Mouse (Mus musculus) liver, embryonic 15.5 days (tissue): Measurements from ENCODE around the gene Selplg. TPM values are rescaled to one million over a fixed set of nuclear protein-coding genes. Genes with fewer than 3 reads are reported as not detected.

Experiments used
- ATAC-seq: fragments of 200-750 bp; cut with Nextera tagmentation; 2 replicates; pipeline ENCODE4 v1.8.0; 2017; ENCODE audit warnings: moderate number of reproducible peaks, mild to moderate bottlenecking, moderate library complexity; ENCODE audit not compliant: insufficient read depth
- H3K27ac ChIP-seq: fragments of 300-500 bp; sonication (generic); replicated peaks from 2 replicates; pipeline ENCODE4 v1.5.1; 2015; ENCODE audit warnings: mild to moderate bottlenecking, inconsistent platforms
- H3K27me3 ChIP-seq: fragments of 300-500 bp; sonication (generic); 2 replicates; pipeline ENCODE4 v1.6.1; 2015; ENCODE audit warnings: mild to moderate bottlenecking, inconsistent platforms
- H3K36me3 ChIP-seq: fragments of 300-500 bp; sonication (generic); replicated peaks from 2 replicates; pipeline ENCODE4 v1.6.1; 2015; ENCODE audit warnings: moderate library complexity, mild to moderate bottlenecking, inconsistent platforms
- H3K4me1 ChIP-seq: fragments of 300-500 bp; sonication (generic); replicated peaks from 2 replicates; pipeline ENCODE4 v1.6.1; 2015; ENCODE audit warnings: inconsistent platforms
- H3K4me2 ChIP-seq: fragments of 300-500 bp; sonication (generic); 2 replicates; pipeline ENCODE4 v1.6.1; 2015; ENCODE audit warnings: moderate library complexity, mild to moderate bottlenecking, inconsistent platforms
- H3K4me3 ChIP-seq: fragments of 300-500 bp; sonication (generic); replicated peaks from 2 replicates; pipeline ENCODE4 v1.5.1; 2015; ENCODE audit warnings: mild to moderate bottlenecking, inconsistent platforms
- H3K9ac ChIP-seq: fragments of 300-500 bp; sonication (generic); 2 replicates; pipeline ENCODE4 v1.6.1; 2015; ENCODE audit warnings: moderate library complexity, mild to moderate bottlenecking, inconsistent platforms
- H3K9me3 ChIP-seq: fragments of 300-500 bp; sonication (generic); replicated peaks from 2 replicates; pipeline ENCODE4 v1.6.1; 2016; ENCODE audit warnings: inconsistent platforms
- WGBS: fragments of 180-500 bp; shearing (Covaris S2); methylation state at CpG from one replicate; pipeline ENCODE4 v1.1.7; 2015; ENCODE audit warnings: mixed read lengths; ENCODE audit not compliant: insufficient replicate concordance; 5-methylcytosine and 5-hydroxymethylcytosine counted together
- polyA plus RNA-seq: library from polyadenylated mRNA; unstranded; fragments of >200 nt; fragmentation: Nextera tagmentation; extraction: Ambion mirVana; gene quantifications from 2 replicates; pipeline ENCODE4 v1.2.1, GENCODE M21; 2015

Gene Selplg
- polyA plus RNA-seq, 1 experiment from 2014 or later: 15.3 TPM

DNA sequence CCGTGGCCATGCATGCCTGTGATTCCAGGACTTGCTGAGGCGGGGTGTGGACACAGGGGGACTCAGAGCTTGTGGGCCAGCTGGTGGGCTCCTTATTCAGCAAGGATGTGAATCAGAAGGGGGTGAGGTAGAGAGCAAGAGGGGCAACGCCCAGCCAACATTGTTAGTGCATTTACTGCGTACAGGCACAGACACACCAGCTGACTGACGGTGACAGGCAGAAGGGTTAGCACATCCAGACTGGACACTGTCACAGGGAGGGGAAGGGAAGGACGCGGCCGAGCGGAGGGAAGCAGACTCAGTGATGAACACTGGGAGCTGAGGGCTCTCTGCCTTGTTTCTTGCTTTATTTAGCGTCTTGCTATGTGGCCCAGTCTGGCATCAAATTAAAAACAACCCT is 21.1 kb upstream of the Selplg start:
- H3K9ac ChIP-seq: no peak overlapping the region
- peaks cover 48% of the 10 kb centered on the region for H3K36me3 ChIP-seq
- H3K4me1 ChIP-seq: peaks cover 31% of the 10 kb centered on the region
- no peak overlapping the region for H3K27ac ChIP-seq
- no peaks in the 10 kb centered on the region for H3K27me3 ChIP-seq
- no peak overlapping the region for H3K4me3 ChIP-seq
- H3K9me3 ChIP-seq: no peaks in the 10 kb centered on the region
- no peak for ATAC-seq
- WGBS: 86% methylated on average over 10 of the region's 10 CpGs
- H3K4me2 ChIP-seq: no peak overlapping the region

DNA sequence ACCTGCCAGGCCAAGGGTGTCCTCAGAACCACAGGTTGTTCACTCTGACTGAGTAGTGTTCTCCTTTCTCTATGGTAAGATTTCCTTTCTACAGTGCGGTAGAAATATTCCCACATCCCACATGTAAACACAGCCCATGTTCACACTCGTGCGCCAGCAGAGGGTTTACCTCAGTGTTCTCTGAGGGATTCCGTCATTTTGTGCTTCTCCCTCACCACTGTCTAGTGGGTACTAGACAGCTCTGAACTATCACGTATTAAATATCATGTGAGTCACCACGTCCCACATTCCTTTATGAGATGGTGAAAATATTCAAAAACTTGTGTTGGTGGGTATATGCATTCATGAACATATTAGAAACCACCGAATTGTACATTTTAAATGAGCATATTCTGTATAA is 20.0 kb upstream of the Selplg start:
- Histone ChIP-seq H3K27ac (no peak overlapping the region), H3K4me1 (peaks cover 32% of the 10 kb centered on the region), H3K9ac (no peak overlapping the region), H3K36me3 (peaks cover 56% of the 10 kb centered on the region), H3K9me3 (no peaks in the 10 kb centered on the region), H3K27me3 (no peaks in the 10 kb centered on the region), H3K4me3 (no peak overlapping the region), H3K4me2 (no peak overlapping the region)
- 83% methylated on average over 7 of the region's 7 CpGs for WGBS
- no peak for ATAC-seq

DNA sequence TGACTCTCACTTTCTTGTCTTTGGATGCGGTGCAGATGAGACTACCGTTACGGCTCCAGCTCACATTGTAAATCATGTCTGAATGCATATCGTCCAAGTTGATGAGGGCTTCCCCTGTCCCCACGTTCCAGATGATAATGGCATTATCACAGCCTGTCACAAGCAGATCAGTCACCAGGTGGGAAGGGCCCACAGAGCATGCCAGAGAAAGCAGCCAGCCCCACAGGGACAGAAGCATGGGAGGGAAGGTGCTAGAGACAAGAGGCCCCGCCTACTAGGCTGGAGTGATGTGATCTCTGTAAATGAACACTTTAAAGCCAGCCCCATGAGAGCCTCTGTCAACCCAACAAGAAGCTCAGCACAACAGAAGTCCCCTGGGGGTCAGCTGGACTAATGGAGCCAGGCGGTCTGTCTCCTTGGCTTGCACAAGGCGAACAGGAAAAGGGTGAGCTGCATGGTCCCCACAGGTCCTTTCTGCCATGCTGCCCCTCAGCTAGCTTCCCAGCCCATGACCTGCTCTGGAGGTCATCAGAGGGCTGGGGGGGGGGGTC is 18.3 kb upstream of the Selplg start:
- H3K4me3 ChIP-seq: no peak overlapping the region
- H3K27ac ChIP-seq: no peak overlapping the region
- 51% methylated on average over 8 of the region's 8 CpGs for WGBS
- no peak overlapping the region for H3K4me2 ChIP-seq
- H3K27me3 ChIP-seq: no peaks in the 10 kb centered on the region
- no peak overlapping the region for H3K9ac ChIP-seq
- H3K4me1 ChIP-seq: peaks cover 49% of the 10 kb centered on the region
- peaks cover 71% of the 10 kb centered on the region for H3K36me3 ChIP-seq
- peak; percentile 30; the same call in 1 of the 2 replicates for ATAC-seq
- no peaks in the 10 kb centered on the region for H3K9me3 ChIP-seq

DNA sequence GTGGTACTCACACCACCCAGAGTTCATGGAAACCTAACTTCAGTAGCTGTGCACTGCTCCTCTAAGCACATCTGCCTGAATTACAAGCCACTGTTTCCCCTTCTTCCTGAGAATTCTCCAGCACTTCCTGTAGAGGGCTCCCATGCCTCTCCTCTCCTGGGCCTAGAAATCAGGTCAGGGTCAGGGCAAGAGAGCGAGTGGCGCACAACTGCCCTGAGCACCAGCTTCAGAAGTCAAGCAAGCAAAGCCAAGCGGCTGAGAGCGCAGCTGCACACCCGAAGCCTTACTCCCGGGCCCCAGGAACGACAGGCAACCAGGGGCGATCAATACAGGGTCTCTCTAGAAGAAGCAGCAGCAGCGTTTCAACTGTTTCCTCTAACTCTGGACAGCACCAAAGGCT is 15.2 kb upstream of the Selplg start:
- Histone ChIP-seq H3K27ac (peak overlapping the region; percentile 52; the same call in 1 of the 2 replicates), H3K4me2 (no peak overlapping the region), H3K36me3 (peaks cover 90% of the 10 kb centered on the region), H3K4me3 (no peak overlapping the region), H3K9me3 (no peaks in the 10 kb centered on the region), H3K27me3 (no peaks in the 10 kb centered on the region), H3K9ac (no peak overlapping the region), H3K4me1 (peaks cover 57% of the 10 kb centered on the region)
- no peak for ATAC-seq
- WGBS: 85% methylated on average over 9 of the region's 9 CpGs

DNA sequence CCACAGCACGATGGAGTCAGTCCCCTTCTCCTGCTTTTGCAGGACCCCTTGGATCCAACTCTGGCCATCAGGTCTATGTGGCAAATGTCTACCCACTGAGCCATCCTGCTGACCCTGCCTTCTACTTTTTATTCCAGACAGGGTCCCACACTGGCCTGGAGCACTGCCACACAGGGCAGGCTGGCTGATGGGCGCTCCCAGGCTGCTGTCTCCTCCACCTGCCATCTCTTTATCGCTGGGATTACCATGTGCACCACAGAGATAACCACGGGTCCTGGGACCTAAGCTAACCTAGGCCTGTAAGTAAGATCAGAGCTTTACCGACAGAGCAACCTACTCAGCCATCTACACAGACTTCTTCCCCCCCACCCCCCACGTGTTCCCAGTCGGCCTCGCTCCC is 14.2 kb upstream of the Selplg start:
- peak; percentile 96 for ATAC-seq
- peak overlapping the region; percentile 73 for H3K27ac ChIP-seq
- H3K36me3 ChIP-seq: peaks cover 89% of the 10 kb centered on the region
- H3K27me3 ChIP-seq: no peaks in the 10 kb centered on the region
- H3K4me3 ChIP-seq: no peak overlapping the region
- no peak overlapping the region for H3K9ac ChIP-seq
- H3K4me1 ChIP-seq: peaks cover 66% of the 10 kb centered on the region
- 35% methylated on average over 8 of the region's 8 CpGs for WGBS
- no peaks in the 10 kb centered on the region for H3K9me3 ChIP-seq
- H3K4me2 ChIP-seq: peak overlapping the region; percentile 52

DNA sequence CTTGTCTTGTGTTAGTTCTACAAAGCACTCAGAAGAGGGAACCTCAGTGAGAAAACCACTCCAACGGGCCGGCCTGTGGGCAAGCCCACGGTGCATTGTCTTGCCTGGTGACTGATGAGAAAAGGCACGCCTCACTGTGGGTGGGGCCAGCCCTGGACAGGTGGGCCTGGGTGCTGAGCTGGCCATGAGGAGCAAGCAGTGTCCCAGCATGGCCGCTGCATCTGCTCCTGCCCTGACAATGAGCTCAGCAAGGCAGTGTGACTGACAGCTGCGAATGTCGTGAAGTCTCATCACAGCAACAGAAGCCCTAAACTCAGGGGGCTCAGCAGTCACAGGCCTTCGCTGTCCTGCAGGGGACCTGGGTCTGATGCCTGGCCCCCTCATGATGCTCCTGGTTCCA is 13.2 kb upstream of the Selplg start:
- 79% methylated on average over 8 of the region's 8 CpGs for WGBS
- no peak overlapping the region for H3K4me2 ChIP-seq
- no peak overlapping the region for H3K9ac ChIP-seq
- H3K4me3 ChIP-seq: no peak overlapping the region
- H3K4me1 ChIP-seq: peaks cover 61% of the 10 kb centered on the region
- H3K9me3 ChIP-seq: no peaks in the 10 kb centered on the region
- 0 out of 2 replicates have a peak overlapping the region, but pooled peaks have one; percentile 73 for H3K27ac ChIP-seq
- H3K36me3 ChIP-seq: peaks cover 79% of the 10 kb centered on the region
- H3K27me3 ChIP-seq: no peaks in the 10 kb centered on the region
- ATAC-seq: no peak

DNA sequence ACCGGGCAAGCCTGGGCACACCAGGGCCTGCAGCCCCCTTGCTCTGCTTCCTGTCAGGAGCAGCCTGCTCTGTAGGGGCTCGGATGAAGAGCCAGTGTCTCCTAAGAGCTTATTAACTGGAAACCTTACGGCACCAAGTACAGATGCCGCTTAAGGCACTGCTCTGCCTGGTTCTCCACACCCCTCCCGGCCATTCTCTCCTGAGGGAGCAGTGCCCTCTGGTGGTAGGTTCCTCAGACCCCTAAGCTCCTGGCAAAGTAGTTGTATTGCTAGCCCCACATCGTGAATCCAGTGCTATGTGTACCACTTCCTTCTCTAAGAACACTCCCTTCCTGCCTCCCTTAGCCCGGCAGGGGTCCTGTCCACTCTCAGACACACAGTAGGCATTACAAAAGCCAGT is 12.3 kb upstream of the Selplg start:
- 40% methylated on average over 7 of the region's 7 CpGs for WGBS
- Histone ChIP-seq H3K4me1 (peaks cover 54% of the 10 kb centered on the region), H3K36me3 (peaks cover 73% of the 10 kb centered on the region), H3K27me3 (no peaks in the 10 kb centered on the region), H3K9me3 (no peaks in the 10 kb centered on the region), H3K4me3 (no peak overlapping the region), H3K9ac (no peak overlapping the region), H3K4me2 (no peak overlapping the region), H3K27ac (no peak overlapping the region)
- ATAC-seq: no peak

DNA sequence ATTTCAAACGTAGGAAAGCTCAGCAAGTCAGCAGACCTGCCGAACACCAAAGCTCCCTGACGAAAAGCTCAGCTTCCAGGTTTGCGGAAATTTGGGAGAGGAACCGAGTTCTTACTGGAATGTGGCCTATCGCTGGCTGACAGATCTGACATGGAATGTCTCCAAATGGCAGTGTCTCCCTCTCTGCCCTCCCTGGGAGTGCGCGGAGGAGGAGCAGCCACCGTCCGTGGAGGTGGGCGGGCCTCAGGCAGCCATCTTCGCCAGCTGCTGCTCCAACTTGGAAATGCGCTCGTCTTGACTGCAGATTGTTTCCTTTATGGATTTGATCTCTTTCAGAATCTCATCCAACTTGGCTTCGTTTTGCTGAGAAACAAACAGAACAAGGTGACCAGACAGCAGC is 11.7 kb upstream of the Selplg start:
- no peak overlapping the region for H3K9ac ChIP-seq
- peaks cover 67% of the 10 kb centered on the region for H3K36me3 ChIP-seq
- 88% methylated on average over 15 of the region's 15 CpGs for WGBS
- H3K4me2 ChIP-seq: no peak overlapping the region
- no peaks in the 10 kb centered on the region for H3K27me3 ChIP-seq
- H3K4me3 ChIP-seq: no peak overlapping the region
- no peaks in the 10 kb centered on the region for H3K9me3 ChIP-seq
- peaks cover 54% of the 10 kb centered on the region for H3K4me1 ChIP-seq
- no peak overlapping the region for H3K27ac ChIP-seq
- ATAC-seq: no peak

DNA sequence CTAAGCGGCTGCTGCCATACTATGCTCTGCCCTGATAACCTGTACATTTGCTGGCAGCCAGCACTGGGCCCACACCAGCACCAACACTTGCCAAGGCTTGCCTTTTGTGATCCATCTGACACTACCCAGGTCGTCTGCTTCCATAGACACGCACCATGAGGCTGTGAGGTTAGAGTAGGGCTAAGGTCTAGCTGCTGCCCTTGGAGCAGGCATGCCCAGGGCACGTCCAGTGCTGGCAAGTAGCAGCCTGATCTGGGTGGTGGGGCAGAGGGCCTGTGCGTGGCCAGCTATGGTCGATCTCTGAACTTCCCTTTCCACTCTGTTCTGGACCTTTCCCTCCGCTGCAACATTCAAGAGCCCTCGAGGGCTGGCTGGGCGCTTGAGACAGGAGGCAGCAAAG is 10.5 kb upstream of the Selplg start:
- ATAC-seq: no peak
- Histone ChIP-seq H3K9me3 (no peaks in the 10 kb centered on the region), H3K27ac (0 out of 2 replicates have a peak overlapping the region, but pooled peaks have one; percentile 20), H3K27me3 (no peaks in the 10 kb centered on the region), H3K4me1 (peaks cover 53% of the 10 kb centered on the region), H3K9ac (no peak overlapping the region), H3K4me3 (no peak overlapping the region), H3K4me2 (no peak overlapping the region), H3K36me3 (peaks cover 58% of the 10 kb centered on the region)
- 69% methylated on average over 9 of the region's 9 CpGs for WGBS

DNA sequence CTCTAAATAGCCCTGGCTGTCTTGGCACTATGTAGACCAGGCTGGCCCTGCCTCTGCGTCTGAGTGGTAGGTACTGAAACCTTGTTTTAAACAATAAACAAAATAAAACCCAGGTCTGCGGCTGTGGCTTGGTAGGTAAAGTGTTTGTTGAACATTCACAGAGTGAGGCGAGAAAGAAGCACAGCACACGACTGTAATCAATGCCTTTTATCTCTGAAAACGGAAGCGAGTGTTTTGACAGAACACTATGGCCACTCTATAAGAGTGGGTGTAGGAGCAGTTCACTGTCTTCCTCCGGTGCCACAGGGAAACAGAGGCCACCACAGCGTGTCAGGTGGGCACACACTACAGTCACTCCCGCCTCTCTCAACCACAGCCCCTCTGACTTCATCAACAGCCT is 9.8 kb upstream of the Selplg start:
- no peak overlapping the region for H3K4me3 ChIP-seq
- no peaks in the 10 kb centered on the region for H3K9me3 ChIP-seq
- 0 out of 2 replicates have a peak overlapping the region, but pooled peaks have one; percentile 20 for H3K27ac ChIP-seq
- H3K36me3 ChIP-seq: peaks cover 51% of the 10 kb centered on the region
- ATAC-seq: no peak
- no peak overlapping the region for H3K9ac ChIP-seq
- H3K4me1 ChIP-seq: peaks cover 47% of the 10 kb centered on the region
- no peaks in the 10 kb centered on the region for H3K27me3 ChIP-seq
- 47% methylated on average over 9 of the region's 9 CpGs for WGBS
- H3K4me2 ChIP-seq: no peak overlapping the region

DNA sequence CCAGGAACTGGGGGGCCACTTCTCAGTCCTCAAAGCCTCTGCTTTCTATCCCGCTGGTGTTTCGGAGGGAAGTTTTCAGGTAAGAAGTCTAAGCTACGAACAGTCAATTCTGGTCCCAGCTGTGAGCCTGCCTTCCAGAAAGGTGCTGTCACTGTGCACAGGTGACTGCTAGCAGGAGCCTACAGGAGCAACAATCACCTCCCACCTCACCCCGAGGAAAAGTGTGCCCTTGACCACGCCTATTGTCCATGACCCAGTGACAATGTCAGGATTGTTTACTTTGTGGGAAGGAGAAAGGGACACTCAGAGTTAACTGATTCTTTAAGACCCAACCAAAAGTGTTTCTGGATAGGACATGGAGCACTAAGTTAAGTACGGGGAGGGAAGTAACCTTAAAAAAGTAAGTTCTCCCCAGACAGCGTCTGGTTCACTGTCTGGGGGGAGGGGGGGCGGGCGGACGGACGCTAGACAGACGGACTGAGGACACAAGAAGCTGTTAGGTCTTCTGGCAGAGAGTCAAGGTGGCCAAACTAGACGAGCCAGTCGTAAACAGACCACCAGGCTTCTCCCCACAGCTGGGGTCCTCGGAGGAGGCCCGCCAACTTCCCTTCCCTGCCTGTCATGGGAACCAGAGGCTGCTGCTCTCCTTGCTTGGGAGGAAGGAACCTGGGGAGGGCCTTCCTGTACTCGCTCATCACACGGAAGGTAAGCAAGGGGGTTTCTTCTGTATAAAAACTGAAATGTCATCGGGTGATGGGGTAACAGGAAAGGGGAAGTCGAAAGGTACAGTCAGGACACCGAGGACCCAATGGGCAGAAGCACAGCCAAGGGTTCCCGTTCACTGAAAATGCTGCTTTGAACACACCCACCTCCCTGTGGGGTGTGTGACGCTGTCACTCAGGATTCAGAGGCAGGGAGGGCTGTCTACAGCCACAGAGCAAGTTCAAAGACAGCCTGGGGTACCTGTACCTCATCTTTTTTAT is 9.1 kb upstream of the Selplg start:
- H3K27me3 ChIP-seq: no peaks in the 10 kb centered on the region
- peak overlapping the region; percentile 25; the same call in 1 of the 2 replicates for H3K27ac ChIP-seq

More for the DNA sequence above, 9.1 kb upstream of the Selplg start:
- Histone ChIP-seq H3K4me3 (no peak overlapping the region), H3K9ac (no peak overlapping the region), H3K36me3 (peaks cover 46% of the 10 kb centered on the region), H3K4me2 (no peak overlapping the region), H3K9me3 (no peaks in the 10 kb centered on the region), H3K4me1 (peaks cover 40% of the 10 kb centered on the region)
- ATAC-seq: no peak
- WGBS: 50% methylated on average over 23 of the region's 23 CpGs
